Mouse (Mus musculus) cerebellum, adult 2 months (tissue): ENCODE data around the gene Plxnb1.

Experiments
- CTCF ChIP-seq: fragments of 200-500 bp; IDR thresholded peaks from 2 replicates; pipeline ENCODE4 v1.5.1; 2011; ENCODE audit warnings: low read depth, mild to moderate bottlenecking, control low read depth, low read length, moderate library complexity, borderline replicate concordance; ENCODE audit not compliant: insufficient read depth
- POLR2A ChIP-seq: fragments of 200-500 bp; IDR thresholded peaks from 2 replicates; pipeline ENCODE4 v1.6.1; 2011; ENCODE audit warnings: low read length, control low read depth, borderline replicate concordance; ENCODE audit not compliant: insufficient read depth

DNA sequence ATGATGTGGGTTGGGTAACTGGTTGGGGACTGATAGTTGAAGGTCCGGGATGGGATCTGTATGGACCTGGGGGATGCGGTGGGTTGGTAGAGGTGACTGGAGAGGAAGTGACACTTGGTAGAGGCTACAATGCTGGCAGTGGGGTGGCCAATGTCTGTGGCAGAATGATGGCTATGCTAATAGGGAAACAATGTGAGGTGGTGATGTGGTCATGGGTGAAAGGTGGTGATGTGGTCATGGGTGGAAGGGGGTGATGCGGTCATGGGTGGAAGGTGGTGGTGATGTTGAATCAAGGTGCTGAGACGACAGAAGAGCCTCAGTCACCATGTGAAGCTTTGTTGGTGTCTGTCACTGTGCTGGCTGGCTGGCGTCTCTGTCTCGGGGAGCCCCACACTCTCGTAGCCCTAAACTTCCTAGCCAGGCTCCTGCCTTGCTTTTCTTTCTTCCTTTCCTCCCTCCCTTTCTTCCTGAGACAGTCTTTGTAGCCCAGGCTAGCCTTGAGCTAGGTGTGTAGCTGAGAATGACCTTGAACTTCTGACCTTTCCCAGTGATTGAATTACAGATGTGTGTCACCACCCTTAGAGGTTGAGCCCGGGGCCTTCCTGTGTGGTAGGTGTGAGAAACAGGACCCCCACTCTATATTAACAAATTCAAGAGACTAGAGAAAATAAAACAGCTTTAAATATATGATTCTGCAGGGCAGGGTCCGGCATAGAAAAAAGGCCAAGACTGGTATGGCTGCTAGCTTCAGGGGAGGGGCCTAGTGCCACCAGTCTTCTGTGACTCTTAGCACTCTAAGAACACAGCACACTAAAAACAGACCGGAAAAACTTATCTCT is 43.3 kb upstream of the Plxnb1 start:
- TF ChIP-seq POLR2A (no peak), CTCF (no peak)
